Mouse (Mus musculus) embryonic facial prominence, embryonic 14.5 days (tissue): ENCODE data around the gene Sec16b. TPM values are rescaled to one million over a fixed set of nuclear protein-coding genes. Genes with fewer than 3 reads are reported as not detected.

Experiments used
- ATAC-seq: fragments of 200-750 bp; cut with Nextera tagmentation; 2 replicates; pipeline ENCODE4 v1.8.0; 2017; ENCODE audit warnings: low read depth, moderate number of reproducible peaks, moderate TSS enrichment
- DNase-seq: peaks from one replicate; pipeline ENCODE4 v3.0.0-alpha.2; 2015; ENCODE audit warnings: low spot score
- H3K27ac ChIP-seq: fragments of 300-500 bp; sonication (generic); replicated peaks from 2 replicates; pipeline ENCODE4 v1.5.1; 2014; ENCODE audit warnings: low read depth, mild to moderate bottlenecking, low read length, moderate library complexity
- H3K27me3 ChIP-seq: fragments of 300-500 bp; sonication (generic); replicated peaks from 2 replicates; pipeline ENCODE4 v1.6.1; 2014; ENCODE audit warnings: low read length; ENCODE audit not compliant: control insufficient read depth, insufficient read depth
- H3K36me3 ChIP-seq: fragments of 300-500 bp; sonication (generic); 2 replicates; pipeline ENCODE4 v1.6.1; 2014; ENCODE audit warnings: low read length, mixed read lengths; ENCODE audit not compliant: control insufficient read depth, insufficient read depth
- H3K4me1 ChIP-seq: fragments of 300-500 bp; sonication (generic); 2 replicates; pipeline ENCODE4 v1.6.1; 2014; ENCODE audit warnings: antibody characterized with exemption, low read length; ENCODE audit not compliant: control insufficient read depth, insufficient read depth
- H3K4me2 ChIP-seq: fragments of 300-500 bp; sonication (generic); 2 replicates; pipeline ENCODE4 v1.6.1; 2014; ENCODE audit warnings: low read depth, mild to moderate bottlenecking, low read length, moderate library complexity, mixed read lengths
- H3K4me3 ChIP-seq: fragments of 300-500 bp; sonication (generic); 2 replicates; pipeline ENCODE4 v1.5.1; 2014; ENCODE audit warnings: low read depth, mild to moderate bottlenecking, low read length
- H3K9ac ChIP-seq: fragments of 300-500 bp; sonication (generic); 2 replicates; pipeline ENCODE4 v1.6.1; 2014; ENCODE audit warnings: low read depth, mild to moderate bottlenecking, low read length, moderate library complexity, mixed read lengths
- H3K9me3 ChIP-seq: fragments of 300-500 bp; sonication (generic); 2 replicates; pipeline ENCODE4 v1.6.1; 2016; ENCODE audit warnings: low read length; ENCODE audit not compliant: control insufficient read depth
- WGBS: fragments of 180-500 bp; shearing (Covaris S2); extraction: QIAGEN DNeasy Blood & Tissue Kit; methylation state at CpG from one replicate; pipeline ENCODE4 v1.1.7; 2014; 5-methylcytosine and 5-hydroxymethylcytosine counted together
- polyA plus RNA-seq: library from polyadenylated mRNA; unstranded; fragments of >200 nt; fragmentation: Nextera tagmentation; extraction: Ambion mirVana; gene quantifications from 2 replicates; pipeline ENCODE4 v1.2.1, GENCODE M21; 2014

The Sec16b gene
- polyA plus RNA-seq, 1 experiment from 2014 or later, result 9.8 TPM

- no peaks in the 10 kb centered on the region for H3K9me3 ChIP-seq
- 33% methylated on average over 4 of the region's 4 CpGs for WGBS
- H3K27me3 ChIP-seq, result no peaks in the 10 kb centered on the region
These were observed 11.6 kb downstream of the Sec16b start for GRCm38 (mm10) chr1:157518111-157518523.

GRCm38 (mm10) chr1:157519396-157519795, 12.9 kb downstream of the Sec16b start:
- WGBS, result 76% methylated on average over 2 of the region's 2 CpGs
- no peak overlapping the region for H3K4me3 ChIP-seq
- no peaks in the 10 kb centered on the region for H3K36me3 ChIP-seq
- H3K9me3 ChIP-seq, result no peaks in the 10 kb centered on the region
- no peak overlapping the region for H3K4me2 ChIP-seq
- ATAC-seq (no peak), DNase-seq (no peak)
- peaks cover 8% of the 10 kb centered on the region for H3K4me1 ChIP-seq
- no peak overlapping the region for H3K9ac ChIP-seq
- no peaks in the 10 kb centered on the region for H3K27me3 ChIP-seq
- no peak overlapping the region for H3K27ac ChIP-seq

More at GRCm38 (mm10) chr1:157518111-157518523, 11.6 kb downstream of the Sec16b start:
- Histone ChIP-seq H3K4me2 (no peak overlapping the region), H3K27ac (no peak overlapping the region), H3K9ac (no peak overlapping the region), H3K4me1 (peaks cover 8% of the 10 kb centered on the region), H3K4me3 (no peak overlapping the region), H3K36me3 (no peaks in the 10 kb centered on the region)
- peak; percentile 92 for DNase-seq
- peak; percentile 84 for ATAC-seq

GRCm38 (mm10) chr1:157522322-157522721, 15.8 kb downstream of the Sec16b start:
- Histone ChIP-seq H3K27ac (no peak overlapping the region), H3K27me3 (no peaks in the 10 kb centered on the region), H3K9ac (no peak overlapping the region), H3K4me3 (no peak overlapping the region), H3K4me1 (peaks cover 8% of the 10 kb centered on the region), H3K36me3 (no peaks in the 10 kb centered on the region), H3K4me2 (no peak overlapping the region), H3K9me3 (no peaks in the 10 kb centered on the region)
- ATAC-seq (no peak), DNase-seq (no peak)
- 87% methylated on average over 5 of the region's 5 CpGs for WGBS

GRCm38 (mm10) chr1:157524775-157525174, 18.2 kb downstream of the Sec16b start:
- 79% methylated on average over 7 of the region's 7 CpGs for WGBS
- Histone ChIP-seq H3K36me3 (no peaks in the 10 kb centered on the region), H3K27me3 (no peaks in the 10 kb centered on the region)

GRCm38 (mm10) chr1:157525692-157526354, 19.3 kb downstream of the Sec16b start:
- DNase-seq (no peak), ATAC-seq (no peak; the same call in 1 of the 2 replicates)
- no peak overlapping the region for H3K27ac ChIP-seq
- H3K27me3 ChIP-seq, result no peaks in the 10 kb centered on the region
- H3K4me1 ChIP-seq, result no peaks in the 10 kb centered on the region
- H3K4me3 ChIP-seq, result no peak overlapping the region
- 74% methylated on average over 16 of the region's 16 CpGs for WGBS
- H3K9me3 ChIP-seq, result no peaks in the 10 kb centered on the region
- no peaks in the 10 kb centered on the region for H3K36me3 ChIP-seq
- H3K9ac ChIP-seq, result no peak overlapping the region
- H3K4me2 ChIP-seq, result no peak overlapping the region

More at GRCm38 (mm10) chr1:157524775-157525174, 18.2 kb downstream of the Sec16b start:
- no peak overlapping the region for H3K9ac ChIP-seq
- no peaks in the 10 kb centered on the region for H3K9me3 ChIP-seq
- no peak overlapping the region for H3K4me3 ChIP-seq
- DNase-seq, result no peak
- no peak overlapping the region for H3K27ac ChIP-seq
- ATAC-seq, result no peak
- H3K4me2 ChIP-seq, result no peak overlapping the region
- no peaks in the 10 kb centered on the region for H3K4me1 ChIP-seq

GRCm38 (mm10) chr1:157526625-157527024, 20.1 kb downstream of the Sec16b start:
- no peak overlapping the region for H3K4me3 ChIP-seq
- no peaks in the 10 kb centered on the region for H3K27me3 ChIP-seq
- H3K9ac ChIP-seq, result no peak overlapping the region
- H3K4me2 ChIP-seq, result no peak overlapping the region
- no peaks in the 10 kb centered on the region for H3K4me1 ChIP-seq
- H3K27ac ChIP-seq, result no peak overlapping the region
- no peaks in the 10 kb centered on the region for H3K9me3 ChIP-seq
- DNase-seq, result no peak
- WGBS, result 59% methylated on average over 5 of the region's 5 CpGs
- ATAC-seq, result no peak
- H3K36me3 ChIP-seq, result no peaks in the 10 kb centered on the region

- Histone ChIP-seq H3K4me2 (no peak overlapping the region), H3K36me3 (no peaks in the 10 kb centered on the region)
These were observed 26.4 kb downstream of the Sec16b start for GRCm38 (mm10) chr1:157532826-157533460.

GRCm38 (mm10) chr1:157535571-157535970, 29.0 kb downstream of the Sec16b start:
- H3K27me3 ChIP-seq, result no peaks in the 10 kb centered on the region
- H3K4me1 ChIP-seq, result peaks cover 4% of the 10 kb centered on the region
- WGBS, result 78% methylated on average over 1 of the region's 1 CpGs
- no peak overlapping the region for H3K4me3 ChIP-seq
- DNase-seq (no peak), ATAC-seq (no peak; the same call in 1 of the 2 replicates)
- H3K36me3 ChIP-seq, result no peaks in the 10 kb centered on the region
- H3K27ac ChIP-seq, result no peak overlapping the region
- no peak overlapping the region for H3K9ac ChIP-seq
- no peak overlapping the region for H3K4me2 ChIP-seq
- no peaks in the 10 kb centered on the region for H3K9me3 ChIP-seq

More at GRCm38 (mm10) chr1:157532826-157533460, 26.4 kb downstream of the Sec16b start:
- DNase-seq (peak; percentile 20), ATAC-seq (no peak)
- Histone ChIP-seq H3K27ac (no peak overlapping the region), H3K9me3 (no peaks in the 10 kb centered on the region), H3K9ac (no peak overlapping the region), H3K27me3 (no peaks in the 10 kb centered on the region), H3K4me3 (no peak overlapping the region), H3K4me1 (peaks cover 4% of the 10 kb centered on the region)
- WGBS, result 48% methylated on average over 8 of the region's 8 CpGs
